Mouse (Mus musculus) bone marrow macrophage, adult 2 months (primary cell): ENCODE data around the gene Rhox4a. TPM values are rescaled to one million over a fixed set of nuclear protein-coding genes. Genes with fewer than 3 reads are reported as not detected.
"Not testable (repeated sequence)": the region's sequence is repeated elsewhere in the genome, so short reads cannot be mapped to it uniquely, and the experiment has no call there.

Experiments
- H3K27ac ChIP-seq: 2 replicates; pipeline ENCODE4 v1.5.1; 2012; ENCODE audit warnings: low read depth, low read length; ENCODE audit not compliant: insufficient read depth
- H3K4me1 ChIP-seq: 2 replicates; pipeline ENCODE4 v1.6.1; 2012; ENCODE audit warnings: low read length; ENCODE audit not compliant: control insufficient read depth, insufficient read depth
- H3K4me3 ChIP-seq: 2 replicates; pipeline ENCODE4 v1.5.1; 2012; ENCODE audit warnings: mild to moderate bottlenecking, low read length, moderate library complexity; ENCODE audit not compliant: insufficient read depth
- polyA plus RNA-seq: library from polyadenylated mRNA; stranded (reverse); fragments of >200 nt; gene quantifications from 2 replicates; pipeline ENCODE4 v1.2.4, GENCODE M21; 2012; ENCODE audit not compliant: missing spikeins, insufficient read depth, insufficient read length

Rhox4a gene
- polyA plus RNA-seq: not detected in 2 replicates

DNA sequence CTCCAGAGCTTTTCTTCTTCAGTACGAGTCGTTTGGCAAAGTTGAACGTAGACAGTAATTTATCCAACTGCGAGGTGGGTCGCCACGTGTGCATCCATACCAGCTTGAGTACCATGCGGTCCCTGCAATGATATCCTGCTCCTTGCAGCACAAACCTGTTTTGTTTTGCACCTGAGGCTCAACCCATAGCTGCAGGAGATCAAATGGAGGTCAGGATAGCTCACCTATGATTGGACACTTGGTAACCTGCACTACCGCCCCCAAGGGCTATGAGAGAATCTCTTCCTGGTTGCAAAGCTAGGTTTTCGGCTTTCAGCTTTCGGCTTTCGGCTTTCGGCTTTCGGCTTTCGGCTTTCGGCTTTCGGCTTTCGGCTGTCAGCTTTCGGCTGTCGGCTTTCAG is at the start of gene Rhox4a:
TSS of gene Rhox4a (plus strand) at position 301 of the 400 bp plus-strand sequence.
- not testable (repeated sequence) for H3K27ac ChIP-seq, H3K4me1 ChIP-seq, H3K4me3 ChIP-seq

- H3K4me3 ChIP-seq, H3K4me1 ChIP-seq: not testable (repeated sequence)
Measured at GRCm38 (mm10) chrX:37222158-37222557, 43.0 kb upstream of the Rhox4a start, which contains the start of gene Rhox1. Gene Rhox1, minus strand, starts transcription at chrX:37222258.

GRCm38 (mm10) chrX:37244676-37245075 is 20.5 kb upstream of the Rhox4a start, which contains the start of gene Rhox2a:
Gene Rhox2a, plus strand, starts transcription at chrX:37244976.
- not testable (repeated sequence) for H3K27ac ChIP-seq, H3K4me1 ChIP-seq, H3K4me3 ChIP-seq

More at GRCm38 (mm10) chrX:37222158-37222557, 43.0 kb upstream of the Rhox4a start, which contains the start of gene Rhox1:
- not testable (repeated sequence) for H3K27ac ChIP-seq

DNA sequence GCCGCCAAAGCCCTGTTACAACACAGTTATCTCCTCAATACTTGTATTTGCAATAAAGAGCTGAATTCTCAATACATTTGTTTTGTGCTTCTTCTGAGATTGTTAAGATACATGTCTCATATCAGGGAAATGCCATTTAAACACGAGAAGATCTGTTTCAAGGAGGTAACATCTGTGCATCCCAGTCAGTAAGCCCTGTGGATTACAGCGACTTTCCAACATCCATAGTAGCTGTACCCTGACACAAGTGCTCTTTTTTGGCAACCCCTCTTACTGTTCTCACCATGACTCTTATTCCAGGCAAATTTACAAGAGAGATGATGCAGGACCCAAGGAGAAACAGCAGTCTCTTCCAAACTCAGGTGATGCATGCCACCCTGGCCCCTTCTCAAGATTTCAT is 15.5 kb upstream of the Rhox4a start, which contains the start of gene Rhox3a:
TSS of gene Rhox3a (plus strand) at position 301 of the 400 bp plus-strand sequence.
- not testable (repeated sequence) for H3K4me3 ChIP-seq, H3K4me1 ChIP-seq, H3K27ac ChIP-seq

Other genes with a start within 250 kb of the Rhox4a start
- gene Sowahd, start 216.5 kb upstream of the Rhox4a start, polyA plus RNA-seq: not detected in 2 replicates
- 1,242 and 1,471 TPM in 2 replicates for gene Rpl39, start 179.9 kb upstream of the Rhox4a start, polyA plus RNA-seq
- 27.6 and 35.0 TPM in 2 replicates for gene Upf3b, start 155.0 kb upstream of the Rhox4a start, polyA plus RNA-seq
- gene Nkap, start 138.5 kb upstream of the Rhox4a start, polyA plus RNA-seq: 14.4 and 19.5 TPM in 2 replicates
- gene Akap14, start 96.5 kb upstream of the Rhox4a start, polyA plus RNA-seq: not detected in 2 replicates
- 150 and 162 TPM in 2 replicates for gene Ndufa1, start 74.2 kb upstream of the Rhox4a start, polyA plus RNA-seq
- gene Rnf113a1, start 74.1 kb upstream of the Rhox4a start, polyA plus RNA-seq: 1.3 and 2.4 TPM in 2 replicates
- not detected in 2 replicates for gene Gm9, start 54.3 kb upstream of the Rhox4a start, polyA plus RNA-seq
- gene Rhox1, start 43.1 kb upstream of the Rhox4a start, polyA plus RNA-seq: not detected in 2 replicates
- gene Rhox2a, start 20.4 kb upstream of the Rhox4a start, polyA plus RNA-seq: not detected in 2 replicates
- not detected in 2 replicates for gene Rhox3a, start 15.4 kb upstream of the Rhox4a start, polyA plus RNA-seq
- gene Rhox3a2, start 114.7 kb downstream of the Rhox4a start, polyA plus RNA-seq: not detected in 2 replicates
- gene Rhox4a2, start 125.5 kb downstream of the Rhox4a start, polyA plus RNA-seq: not detected in 2 replicates
- gene Rhox2b, start 146.7 kb downstream of the Rhox4a start, polyA plus RNA-seq: not detected in 2 replicates
- gene Rhox4b, start 167.2 kb downstream of the Rhox4a start, polyA plus RNA-seq: not detected in 2 replicates
- not detected in 2 replicates for gene Rhox2c, start 188.3 kb downstream of the Rhox4a start, polyA plus RNA-seq
- not detected in 2 replicates for gene Rhox3c, start 193.2 kb downstream of the Rhox4a start, polyA plus RNA-seq
- gene Rhox4c, start 215.0 kb downstream of the Rhox4a start, polyA plus RNA-seq: not detected in 2 replicates
- gene Rhox2d, start 228.1 kb downstream of the Rhox4a start, polyA plus RNA-seq: not detected in 2 replicates
- gene Rhox4d, start 249.0 kb downstream of the Rhox4a start, polyA plus RNA-seq: not detected in 2 replicates